Mouse (Mus musculus): Measurements from ENCODE around the gene Wee1. TPM values are rescaled to one million over a fixed set of nuclear protein-coding genes. Genes with fewer than 3 reads are reported as not detected.

Wee1 gene
- 15.9 and 16.9 TPM in 2 replicates for polyA plus RNA-seq (2012; rRNA removed)

DNA sequence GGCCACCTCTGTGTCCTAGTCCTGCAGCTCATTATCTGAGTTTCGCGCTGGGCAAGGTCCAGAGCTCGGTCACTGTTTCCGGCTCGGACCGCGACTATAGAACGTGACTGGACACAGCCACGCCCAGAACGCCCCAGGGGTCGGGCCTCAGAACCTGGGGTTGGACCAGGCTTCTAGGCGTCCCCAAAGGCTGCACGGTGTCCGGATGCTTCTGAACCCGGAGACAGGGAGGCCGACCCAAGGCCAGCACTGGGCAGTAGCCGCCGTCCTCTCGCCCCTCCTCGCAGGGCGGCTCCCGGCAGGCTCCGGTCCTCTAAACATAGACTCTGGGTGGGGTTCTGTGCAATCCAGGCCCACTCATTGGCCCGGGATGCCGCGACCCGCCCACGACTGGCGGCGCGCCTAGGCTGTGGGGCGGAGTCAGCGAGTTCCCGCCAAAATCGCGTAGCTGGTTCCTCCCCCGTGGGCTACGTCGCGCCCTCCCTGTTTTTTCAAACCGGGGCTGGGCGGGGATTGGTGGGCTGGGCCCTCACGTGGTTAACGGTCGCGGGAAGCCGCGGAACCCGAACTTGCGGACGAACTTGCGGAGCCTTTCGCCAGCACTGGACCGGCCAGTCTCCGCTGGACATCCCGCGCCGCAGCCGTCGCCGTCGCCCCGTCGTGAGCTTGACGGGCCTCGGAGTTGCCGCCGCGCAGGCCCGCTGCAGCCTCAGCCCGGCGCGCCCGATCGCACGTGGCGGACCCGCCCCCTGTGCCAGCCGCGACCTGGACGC, at the start of gene Wee1:
Gene Wee1 (plus strand): TSS at position 531 of the 773 bp plus-strand sequence.
- TF ChIP-seq POLR2A (IDR thresholded peaks at IDR 0.05; ENCODE audit: borderline replicate concordance, insufficient read depth, low read length) (no peak), CTCF (IDR thresholded peaks at IDR 0.05; ENCODE audit: borderline replicate concordance, insufficient read depth, low read depth, low read length) (no peak)
- under 1% methylated on average over 81 of the region's 81 CpGs for WGBS
- Histone ChIP-seq H3K4me3 (replicated peaks; ENCODE audit: insufficient read depth, low read depth, low read length) (peak within 1 kb of the TSS; percentile 81), H3K27me3 (ENCODE audit: control insufficient read depth, insufficient read depth, low read length) (no peaks in the 10 kb centered on the region), H3K4me1 (ENCODE audit: control insufficient read depth, insufficient read depth, low read length) (no peaks in the 10 kb centered on the region), H3K27ac (ENCODE audit: insufficient read depth, low read length) (peak within 1 kb of the TSS; percentile 72)
- peak; percentile 99 for DNase-seq

DNA sequence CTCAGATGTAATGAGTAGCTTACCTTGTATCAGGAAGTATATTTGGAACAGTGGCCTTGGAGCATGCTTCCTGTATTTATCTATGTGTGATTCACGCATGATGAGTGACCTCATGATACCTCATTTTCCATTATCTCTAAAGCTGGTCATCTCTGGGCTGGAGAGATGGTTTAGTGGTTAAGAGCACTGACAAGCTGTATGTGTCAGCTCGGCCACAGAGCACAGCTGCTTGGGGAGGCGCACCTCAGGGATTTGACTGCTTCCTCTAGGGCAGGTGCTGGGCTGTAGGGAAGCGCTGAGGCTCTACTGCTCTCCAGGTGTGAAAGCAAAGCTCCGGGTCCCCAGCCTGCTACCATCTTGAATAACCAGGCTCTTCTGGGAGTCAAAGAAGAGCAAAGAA, 43.7 kb upstream of the Wee1 start:
- Histone ChIP-seq H3K27me3 (ENCODE audit: control insufficient read depth, insufficient read depth, low read length) (no peaks in the 10 kb centered on the region), H3K4me1 (ENCODE audit: control insufficient read depth, insufficient read depth, low read length) (peaks cover under 1% of the 10 kb centered on the region; the same call in 1 of the 2 replicates), H3K27ac (ENCODE audit: insufficient read depth, low read length) (no peak overlapping the region), H3K4me3 (replicated peaks; ENCODE audit: insufficient read depth, low read depth, low read length) (no peak overlapping the region)
- no peak for TF ChIP-seq POLR2A (IDR thresholded peaks at IDR 0.05; ENCODE audit: borderline replicate concordance, insufficient read depth, low read length)
- TF ChIP-seq CTCF (IDR thresholded peaks at IDR 0.05; ENCODE audit: borderline replicate concordance, insufficient read depth, low read depth, low read length), result no peak
- 94% methylated on average over 5 of the region's 5 CpGs for WGBS
- no peak for DNase-seq

DNA sequence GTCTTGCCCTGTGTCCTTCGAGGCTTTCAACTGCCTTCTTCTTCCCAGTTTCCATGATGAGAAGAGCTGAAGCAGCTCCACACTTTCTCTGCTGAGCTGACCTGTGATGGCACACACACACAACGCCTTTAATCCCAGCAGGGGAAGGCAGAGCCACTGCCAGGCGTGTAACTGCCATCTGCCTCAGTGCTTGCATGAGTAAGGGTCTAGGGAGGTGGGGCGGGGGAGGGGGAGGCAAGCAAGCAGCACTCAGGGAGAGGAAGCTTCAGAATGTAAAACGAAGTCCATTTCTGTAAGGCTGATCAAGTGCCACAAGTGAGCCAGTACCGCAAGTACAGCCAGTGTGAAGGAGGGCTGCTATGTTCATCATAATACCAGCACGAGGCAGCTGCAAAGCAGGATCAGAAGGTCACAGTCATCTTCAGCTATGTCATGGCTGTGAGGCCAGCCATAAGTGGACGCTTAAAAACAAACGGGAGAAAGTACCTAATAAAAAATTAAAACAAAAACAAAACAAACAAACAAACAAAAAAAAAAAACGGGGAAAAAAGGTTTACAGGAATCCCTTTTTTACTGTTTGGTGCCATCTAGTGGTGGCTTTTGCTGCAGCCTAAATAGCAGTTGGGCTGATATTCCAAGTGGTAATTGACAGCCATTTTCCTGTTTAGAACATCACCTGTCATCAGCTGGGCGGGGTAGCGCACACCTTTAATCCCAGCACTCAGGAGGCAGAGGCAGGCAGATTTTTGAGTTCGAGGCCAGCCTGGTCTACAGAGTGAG, 38.3 kb upstream of the Wee1 start:
- peaks cover 4% of the 10 kb centered on the region for H3K4me1 ChIP-seq (ENCODE audit: control insufficient read depth, insufficient read depth, low read length)
- TF ChIP-seq POLR2A (IDR thresholded peaks at IDR 0.05; ENCODE audit: borderline replicate concordance, insufficient read depth, low read length) (no peak), CTCF (IDR thresholded peaks at IDR 0.05; ENCODE audit: borderline replicate concordance, insufficient read depth, low read depth, low read length) (peak; percentile 27; the same call in 1 of the 2 replicates)
- H3K4me3 ChIP-seq (replicated peaks; ENCODE audit: insufficient read depth, low read depth, low read length), result no peak overlapping the region
- 23% methylated on average over 13 of the region's 13 CpGs for WGBS
- peak; percentile 52 to 54 for DNase-seq
- H3K27ac ChIP-seq (ENCODE audit: insufficient read depth, low read length), result no peak overlapping the region
- no peaks in the 10 kb centered on the region for H3K27me3 ChIP-seq (ENCODE audit: control insufficient read depth, insufficient read depth, low read length)

DNA sequence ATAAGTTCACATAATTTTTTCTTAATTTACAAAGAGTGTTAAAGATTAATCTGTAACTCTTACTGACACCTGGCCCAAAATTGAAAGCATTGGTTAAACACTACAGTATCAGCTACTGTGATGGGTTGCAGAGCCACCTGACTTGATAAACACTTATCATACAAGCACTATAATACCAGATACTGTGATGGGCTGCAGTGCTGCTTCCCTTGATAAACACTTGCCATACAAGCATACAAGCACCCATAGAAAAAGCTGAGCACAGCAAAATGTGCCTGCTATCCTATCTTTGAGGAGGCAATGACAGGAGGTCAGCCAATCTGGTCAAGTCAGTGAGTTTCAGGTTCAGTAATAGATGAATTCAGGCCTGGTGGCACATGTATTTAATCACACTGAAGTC, 36.6 kb upstream of the Wee1 start:
- Histone ChIP-seq H3K4me3 (replicated peaks; ENCODE audit: insufficient read depth, low read depth, low read length) (no peak overlapping the region), H3K27me3 (ENCODE audit: control insufficient read depth, insufficient read depth, low read length) (no peaks in the 10 kb centered on the region), H3K4me1 (ENCODE audit: control insufficient read depth, insufficient read depth, low read length) (peaks cover 4% of the 10 kb centered on the region), H3K27ac (ENCODE audit: insufficient read depth, low read length) (no peak overlapping the region)
- TF ChIP-seq POLR2A (IDR thresholded peaks at IDR 0.05; ENCODE audit: borderline replicate concordance, insufficient read depth, low read length), result no peak
- no peak for TF ChIP-seq CTCF (IDR thresholded peaks at IDR 0.05; ENCODE audit: borderline replicate concordance, insufficient read depth, low read depth, low read length)
- no peak for DNase-seq

DNA sequence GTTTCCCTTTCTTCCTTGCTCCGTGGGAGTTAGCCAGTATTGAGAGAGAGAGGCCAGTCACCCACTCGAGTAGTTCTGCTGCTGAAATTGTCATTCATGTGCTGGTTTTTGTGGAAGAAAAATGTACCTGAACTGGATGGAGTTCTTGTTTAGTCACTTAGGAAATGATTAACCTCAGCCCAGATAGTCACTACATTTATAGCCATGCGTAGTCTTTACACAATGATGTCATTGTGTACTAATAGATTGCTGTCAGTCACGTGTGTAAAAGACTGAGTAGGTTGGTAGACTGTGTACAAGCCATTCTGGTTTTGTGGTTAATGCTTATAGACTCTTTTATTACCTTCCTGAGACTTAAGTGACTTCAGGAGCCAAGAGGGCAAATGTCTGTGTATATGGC, 33.9 kb upstream of the Wee1 start:
- WGBS, result 87% methylated on average over 4 of the region's 4 CpGs
- TF ChIP-seq POLR2A (IDR thresholded peaks at IDR 0.05; ENCODE audit: borderline replicate concordance, insufficient read depth, low read length) (no peak), CTCF (IDR thresholded peaks at IDR 0.05; ENCODE audit: borderline replicate concordance, insufficient read depth, low read depth, low read length) (no peak)
- Histone ChIP-seq H3K27me3 (ENCODE audit: control insufficient read depth, insufficient read depth, low read length) (no peaks in the 10 kb centered on the region), H3K4me1 (ENCODE audit: control insufficient read depth, insufficient read depth, low read length) (peaks cover 8% of the 10 kb centered on the region), H3K27ac (ENCODE audit: insufficient read depth, low read length) (no peak overlapping the region), H3K4me3 (replicated peaks; ENCODE audit: insufficient read depth, low read depth, low read length) (no peak overlapping the region)
- DNase-seq, result no peak

DNA sequence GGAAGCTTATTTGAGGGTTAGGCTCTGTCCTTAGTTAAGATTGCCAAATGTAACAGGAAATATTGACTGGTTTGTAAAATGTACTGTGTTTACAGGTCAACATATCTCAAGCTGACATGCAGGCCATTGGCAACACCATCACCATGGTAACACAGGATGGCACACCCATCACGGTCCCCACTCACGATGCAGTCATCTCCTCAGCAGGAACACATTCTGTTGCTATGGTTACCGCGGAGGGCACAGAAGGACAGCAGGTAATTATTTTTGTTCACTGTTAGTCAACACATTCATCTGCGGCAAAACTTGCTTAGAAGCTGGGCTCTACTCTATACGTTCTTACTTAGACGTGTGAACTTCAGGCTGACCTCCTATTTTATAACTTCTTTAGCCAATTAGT, 30.2 kb upstream of the Wee1 start:
- Histone ChIP-seq H3K4me1 (ENCODE audit: control insufficient read depth, insufficient read depth, low read length) (peaks cover 3% of the 10 kb centered on the region; the same call in 1 of the 2 replicates), H3K27ac (ENCODE audit: insufficient read depth, low read length) (no peak overlapping the region), H3K27me3 (ENCODE audit: control insufficient read depth, insufficient read depth, low read length) (no peaks in the 10 kb centered on the region), H3K4me3 (replicated peaks; ENCODE audit: insufficient read depth, low read depth, low read length) (no peak overlapping the region)
- TF ChIP-seq POLR2A (IDR thresholded peaks at IDR 0.05; ENCODE audit: borderline replicate concordance, insufficient read depth, low read length) (no peak), CTCF (IDR thresholded peaks at IDR 0.05; ENCODE audit: borderline replicate concordance, insufficient read depth, low read depth, low read length) (no peak)
- WGBS, result 24% methylated on average over 7 of the region's 7 CpGs
- DNase-seq, result peak; percentile 25 to 66

DNA sequence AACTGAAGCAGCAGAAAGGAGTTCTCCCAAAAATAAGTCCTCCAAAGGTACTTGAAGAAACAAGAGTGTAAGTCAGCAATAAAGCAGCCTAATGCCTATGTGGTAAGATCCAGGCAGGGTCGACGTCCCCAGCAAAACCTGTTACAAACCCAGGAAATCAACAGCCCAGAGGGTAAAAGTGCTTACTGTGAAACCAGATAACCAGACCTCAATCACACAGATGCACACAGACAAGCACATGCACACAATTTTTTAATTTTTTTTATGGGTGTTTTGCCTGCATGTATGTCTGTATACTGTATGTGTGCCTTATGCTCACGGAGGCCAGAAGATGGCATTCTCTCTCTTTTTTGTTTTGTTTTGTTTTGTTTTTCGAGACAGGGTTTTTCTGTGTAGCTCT, 25.5 kb upstream of the Wee1 start:
- Histone ChIP-seq H3K27me3 (ENCODE audit: control insufficient read depth, insufficient read depth, low read length) (no peaks in the 10 kb centered on the region), H3K4me3 (replicated peaks; ENCODE audit: insufficient read depth, low read depth, low read length) (no peak overlapping the region), H3K27ac (ENCODE audit: insufficient read depth, low read length) (no peak overlapping the region), H3K4me1 (ENCODE audit: control insufficient read depth, insufficient read depth, low read length) (peaks cover 3% of the 10 kb centered on the region; the same call in 1 of the 2 replicates)
- no peak for TF ChIP-seq POLR2A (IDR thresholded peaks at IDR 0.05; ENCODE audit: borderline replicate concordance, insufficient read depth, low read length)
- no peak for TF ChIP-seq CTCF (IDR thresholded peaks at IDR 0.05; ENCODE audit: borderline replicate concordance, insufficient read depth, low read depth, low read length)
- WGBS, result 91% methylated on average over 4 of the region's 4 CpGs
- DNase-seq, result no peak

Measured in cerebellum, adult 2 months (tissue).